Mouse (Mus musculus): Measurements from ENCODE around the gene Cyp4f40. TPM values are rescaled to one million over a fixed set of nuclear protein-coding genes. Genes with fewer than 3 reads are reported as not detected.
"Not testable (repeated sequence)": the region's sequence is repeated elsewhere in the genome, so short reads cannot be mapped to it uniquely, and the experiment has no call there.

Cyp4f40 gene
- polyA plus RNA-seq, 1 experiment from 2014 or later: 0.21 TPM

DNA sequence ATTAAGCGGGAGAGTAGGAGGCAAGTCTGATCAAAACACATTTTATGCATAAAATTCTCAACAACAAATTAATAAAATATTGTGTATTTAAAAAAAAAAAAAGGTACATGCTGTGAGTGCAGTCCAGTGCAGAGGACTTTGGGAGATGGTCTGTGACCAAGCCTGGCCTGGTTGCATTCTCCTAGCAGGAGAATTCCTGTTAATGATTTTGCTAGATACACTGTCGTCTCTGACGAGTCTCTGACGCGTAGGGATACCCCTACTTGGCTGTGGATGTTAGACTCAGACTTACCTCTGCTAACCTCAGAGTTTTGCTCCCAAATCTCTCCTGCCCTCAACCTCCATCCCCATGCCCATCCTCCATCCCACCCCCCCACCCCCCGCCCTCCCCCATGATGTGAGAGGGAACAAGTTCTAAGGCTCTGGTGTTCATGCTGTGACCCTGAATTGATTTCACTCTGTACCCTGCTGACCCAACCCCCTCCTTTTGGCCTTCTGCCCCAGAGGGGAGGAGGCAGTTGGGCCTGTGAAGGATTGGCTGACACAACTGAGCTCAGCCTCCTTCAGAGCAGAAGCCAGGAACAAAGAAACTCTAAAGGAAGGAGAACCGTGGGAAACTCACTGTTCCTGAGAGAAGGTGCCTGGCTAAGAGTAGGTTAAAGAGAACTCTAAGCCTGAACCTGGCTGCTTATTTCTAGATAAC, 26.5 kb downstream of the Cyp4f40 start, which contains the start of gene Cyp4f15:
TSS of gene Cyp4f15 (plus strand) at position 580 of the 703 bp plus-strand sequence.
- ATAC-seq (ENCODE audit: low read depth): no peak

DNA sequence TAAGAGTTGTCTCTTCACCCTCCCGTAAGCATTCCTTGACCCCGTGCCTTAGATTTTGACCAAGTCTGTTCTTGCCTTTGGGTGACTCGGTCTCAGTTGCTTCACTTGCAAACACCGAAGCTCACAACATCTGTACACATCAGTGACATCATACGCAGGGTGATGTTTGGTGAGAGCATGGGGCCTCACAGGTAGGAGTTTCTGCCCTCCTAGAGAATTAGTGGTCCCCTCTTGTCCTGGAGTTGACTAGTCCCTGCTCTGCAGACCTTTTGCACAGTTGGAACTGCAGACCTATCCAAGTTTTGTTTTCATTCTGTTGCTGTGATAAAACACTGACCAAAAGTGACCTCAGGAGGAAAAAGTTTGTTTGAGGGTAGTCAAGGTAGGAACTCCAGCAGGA, 28.0 kb downstream of the Cyp4f40 start:
- Histone ChIP-seq H3K4me3 (ENCODE audit: low read length) (no peak overlapping the region), H3K9me3 (ENCODE audit: control insufficient read depth, low read length) (no peaks in the 10 kb centered on the region), H3K9ac (ENCODE audit: low read length) (no peak overlapping the region), H3K4me2 (ENCODE audit: low read depth, low read length) (no peak overlapping the region), H3K27ac (ENCODE audit: low read length) (no peak overlapping the region), H3K4me1 (replicated peaks; ENCODE audit: control insufficient read depth, insufficient read depth, low read length) (no peaks in the 10 kb centered on the region), H3K36me3 (ENCODE audit: control insufficient read depth, insufficient read depth, low read length) (no peaks in the 10 kb centered on the region), H3K27me3 (ENCODE audit: control insufficient read depth, insufficient read depth, low read depth, low read length) (no peaks in the 10 kb centered on the region)
- no peak for ATAC-seq (ENCODE audit: low read depth)
- WGBS: 88% methylated on average over 5 of the region's 5 CpGs

More for the DNA sequence above, 26.5 kb downstream of the Cyp4f40 start, which contains the start of gene Cyp4f15:
- Histone ChIP-seq H3K4me1 (replicated peaks; ENCODE audit: control insufficient read depth, insufficient read depth, low read length) (no peaks in the 10 kb centered on the region), H3K4me3 (ENCODE audit: low read length) (no peak within 1 kb of the TSS), H3K27ac (ENCODE audit: low read length) (no peak within 1 kb of the TSS), H3K4me2 (ENCODE audit: low read depth, low read length) (no peak within 1 kb of the TSS), H3K27me3 (ENCODE audit: control insufficient read depth, insufficient read depth, low read depth, low read length) (no peaks in the 10 kb centered on the region), H3K9me3 (ENCODE audit: control insufficient read depth, low read length) (no peaks in the 10 kb centered on the region), H3K9ac (ENCODE audit: low read length) (no peak within 1 kb of the TSS), H3K36me3 (ENCODE audit: control insufficient read depth, insufficient read depth, low read length) (no peaks in the 10 kb centered on the region)
- 31% methylated on average over 6 of the region's 7 CpGs for WGBS

DNA sequence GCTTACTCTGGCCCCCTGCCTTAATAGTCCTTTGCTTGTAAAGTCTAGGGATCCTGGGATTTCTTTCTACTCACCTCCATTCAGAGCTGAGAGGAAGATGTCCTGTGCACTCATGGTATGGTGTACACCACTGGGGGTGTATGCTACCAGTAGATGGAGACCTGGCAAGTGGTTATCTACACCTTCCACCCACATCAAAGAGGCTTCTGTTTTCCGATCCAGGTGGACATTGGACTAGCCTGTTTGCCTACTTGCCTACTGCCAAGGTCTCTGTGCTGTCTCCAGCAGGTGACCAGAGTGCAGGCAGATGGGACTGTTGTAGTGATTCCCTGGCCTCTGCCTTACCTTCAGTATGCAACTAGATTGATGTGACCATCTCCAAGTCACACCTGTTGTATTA, 32.3 kb downstream of the Cyp4f40 start:
- no peaks in the 10 kb centered on the region for H3K27me3 ChIP-seq (ENCODE audit: control insufficient read depth, insufficient read depth, low read depth, low read length)
- H3K36me3 ChIP-seq (ENCODE audit: control insufficient read depth, insufficient read depth, low read length): no peaks in the 10 kb centered on the region
- H3K9ac ChIP-seq (ENCODE audit: low read length): no peak overlapping the region
- 96% methylated on average over 1 of the region's 1 CpGs for WGBS
- ATAC-seq (ENCODE audit: low read depth): no peak
- no peaks in the 10 kb centered on the region for H3K9me3 ChIP-seq (ENCODE audit: control insufficient read depth, low read length)
- H3K4me3 ChIP-seq (ENCODE audit: low read length): no peak overlapping the region
- H3K4me1 ChIP-seq (replicated peaks; ENCODE audit: control insufficient read depth, insufficient read depth, low read length): no peaks in the 10 kb centered on the region
- H3K27ac ChIP-seq (ENCODE audit: low read length): no peak overlapping the region
- H3K4me2 ChIP-seq (ENCODE audit: low read depth, low read length): no peak overlapping the region

DNA sequence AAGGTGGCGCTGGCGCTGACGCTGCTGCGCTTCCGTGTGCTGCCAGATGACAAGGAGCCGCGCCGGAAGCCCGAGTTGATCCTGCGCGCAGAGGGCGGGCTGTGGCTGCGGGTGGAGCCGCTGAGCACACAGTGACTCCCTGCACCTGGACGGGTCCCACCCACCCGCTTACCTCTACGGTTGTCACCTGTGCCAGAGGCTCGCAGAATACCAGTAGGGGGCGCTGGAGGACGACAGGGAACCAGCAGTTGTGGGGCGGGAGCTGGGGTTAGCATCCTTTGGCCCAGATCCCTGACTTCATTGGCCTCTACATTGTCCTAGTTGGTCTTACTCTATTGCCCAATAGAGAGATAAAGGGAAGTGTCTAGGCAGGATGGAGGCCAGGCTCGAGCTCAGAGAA, 44.1 kb downstream of the Cyp4f40 start:
- WGBS: 41% methylated on average over 22 of the region's 22 CpGs
- Histone ChIP-seq H3K4me3 (ENCODE audit: low read length) (peak overlapping the region; percentile 18; the same call in 1 of the 2 replicates), H3K27ac (ENCODE audit: low read length) (no peak overlapping the region), H3K9ac (ENCODE audit: low read length) (no peak overlapping the region), H3K4me2 (ENCODE audit: low read depth, low read length) (peak overlapping the region; percentile 34), H3K36me3 (ENCODE audit: control insufficient read depth, insufficient read depth, low read length) (no peaks in the 10 kb centered on the region), H3K9me3 (ENCODE audit: control insufficient read depth, low read length) (peaks cover 11% of the 10 kb centered on the region; the same call in 1 of the 2 replicates), H3K4me1 (replicated peaks; ENCODE audit: control insufficient read depth, insufficient read depth, low read length) (no peaks in the 10 kb centered on the region), H3K27me3 (ENCODE audit: control insufficient read depth, insufficient read depth, low read depth, low read length) (no peaks in the 10 kb centered on the region)
- ATAC-seq (ENCODE audit: low read depth): 0 out of 2 replicates have a peak, but pooled peaks have one; percentile 31

DNA sequence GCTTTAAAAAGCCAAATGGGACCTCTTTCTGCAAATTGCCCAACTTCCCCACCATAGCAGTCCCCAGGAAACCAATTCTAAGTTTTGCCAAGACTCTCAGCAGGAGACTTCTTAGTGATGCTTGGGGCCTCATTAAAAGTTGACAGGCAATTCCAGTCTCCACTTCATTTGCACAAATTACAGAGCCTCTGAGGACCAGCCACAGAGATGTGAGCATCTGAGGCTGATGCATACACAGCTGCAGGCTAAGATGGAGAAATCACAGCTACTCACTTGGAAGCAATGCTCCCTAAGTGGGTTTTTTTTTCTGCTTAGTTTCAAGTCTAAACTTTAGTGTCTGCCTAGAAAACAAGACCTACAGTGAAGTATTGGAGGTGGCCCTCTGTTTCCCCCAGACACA, 51.8 kb downstream of the Cyp4f40 start:
- H3K36me3 ChIP-seq (ENCODE audit: control insufficient read depth, insufficient read depth, low read length); H3K4me1 ChIP-seq (replicated peaks; ENCODE audit: control insufficient read depth, insufficient read depth, low read length); H3K9ac ChIP-seq (ENCODE audit: low read length); H3K27ac ChIP-seq (ENCODE audit: low read length); ATAC-seq (ENCODE audit: low read depth); H3K27me3 ChIP-seq (ENCODE audit: control insufficient read depth, insufficient read depth, low read depth, low read length); H3K4me2 ChIP-seq (ENCODE audit: low read depth, low read length); H3K4me3 ChIP-seq (ENCODE audit: low read length): not testable (repeated sequence)
- H3K9me3 ChIP-seq (ENCODE audit: control insufficient read depth, low read length): peaks cover 11% of the 10 kb centered on the region; the same call in 1 of the 2 replicates

DNA sequence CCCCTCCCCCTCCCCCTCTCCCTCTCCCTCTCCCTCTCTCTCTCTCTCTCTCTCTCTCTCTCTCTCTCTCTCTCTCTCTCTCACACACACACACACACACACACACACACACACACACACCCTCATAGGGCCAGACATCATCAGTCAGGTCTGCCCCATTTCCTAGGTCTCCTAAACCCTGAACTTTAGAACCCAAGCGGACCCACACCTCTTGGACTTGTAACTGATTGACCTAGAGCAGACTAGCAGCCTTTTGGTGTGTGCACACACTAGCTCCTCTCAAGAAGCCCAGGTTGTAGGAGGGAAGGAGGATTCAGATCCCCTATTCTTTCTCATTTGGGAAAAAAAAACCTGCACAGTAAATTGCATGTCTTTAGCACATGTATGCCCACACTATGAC, 63.5 kb downstream of the Cyp4f40 start:
- not testable (repeated sequence) for H3K4me2 ChIP-seq (ENCODE audit: low read depth, low read length); H3K27ac ChIP-seq (ENCODE audit: low read length); ATAC-seq (ENCODE audit: low read depth); H3K27me3 ChIP-seq (ENCODE audit: control insufficient read depth, insufficient read depth, low read depth, low read length); H3K4me3 ChIP-seq (ENCODE audit: low read length); H3K4me1 ChIP-seq (replicated peaks; ENCODE audit: control insufficient read depth, insufficient read depth, low read length); H3K36me3 ChIP-seq (ENCODE audit: control insufficient read depth, insufficient read depth, low read length); H3K9me3 ChIP-seq (ENCODE audit: control insufficient read depth, low read length); H3K9ac ChIP-seq (ENCODE audit: low read length)
- WGBS: 85% methylated on average over 1 of the region's 1 CpGs

DNA sequence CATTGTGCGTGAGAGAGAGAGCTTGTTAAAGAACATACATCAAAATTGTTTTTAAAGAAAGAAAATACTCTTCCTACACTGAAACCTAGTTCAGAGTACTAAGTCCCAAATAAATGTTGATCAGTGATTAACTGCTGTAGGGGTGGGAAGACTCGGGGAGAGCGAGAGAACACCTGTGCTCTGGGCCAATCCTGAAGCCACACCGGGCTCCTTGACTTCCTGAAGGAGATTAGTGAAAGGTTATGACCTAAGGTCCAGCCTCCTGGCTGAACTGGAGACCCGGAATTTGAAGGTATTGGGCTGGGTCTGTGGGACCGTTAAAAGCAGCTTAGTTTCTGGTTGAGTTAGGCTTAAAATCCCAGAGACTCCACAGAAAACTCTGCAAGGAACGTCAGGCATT, 64.1 kb downstream of the Cyp4f40 start:
- no peaks in the 10 kb centered on the region; the same call in 1 of the 2 replicates for H3K9me3 ChIP-seq (ENCODE audit: control insufficient read depth, low read length)
- no peaks in the 10 kb centered on the region for H3K36me3 ChIP-seq (ENCODE audit: control insufficient read depth, insufficient read depth, low read length)
- no peak overlapping the region for H3K9ac ChIP-seq (ENCODE audit: low read length)
- WGBS: 75% methylated on average over 7 of the region's 7 CpGs
- no peak overlapping the region for H3K4me2 ChIP-seq (ENCODE audit: low read depth, low read length)
- ATAC-seq (ENCODE audit: low read depth): no peak
- no peak overlapping the region for H3K4me3 ChIP-seq (ENCODE audit: low read length)
- H3K27me3 ChIP-seq (ENCODE audit: control insufficient read depth, insufficient read depth, low read depth, low read length): no peaks in the 10 kb centered on the region
- H3K4me1 ChIP-seq (replicated peaks; ENCODE audit: control insufficient read depth, insufficient read depth, low read length): no peaks in the 10 kb centered on the region
- H3K27ac ChIP-seq (ENCODE audit: low read length): no peak overlapping the region

DNA sequence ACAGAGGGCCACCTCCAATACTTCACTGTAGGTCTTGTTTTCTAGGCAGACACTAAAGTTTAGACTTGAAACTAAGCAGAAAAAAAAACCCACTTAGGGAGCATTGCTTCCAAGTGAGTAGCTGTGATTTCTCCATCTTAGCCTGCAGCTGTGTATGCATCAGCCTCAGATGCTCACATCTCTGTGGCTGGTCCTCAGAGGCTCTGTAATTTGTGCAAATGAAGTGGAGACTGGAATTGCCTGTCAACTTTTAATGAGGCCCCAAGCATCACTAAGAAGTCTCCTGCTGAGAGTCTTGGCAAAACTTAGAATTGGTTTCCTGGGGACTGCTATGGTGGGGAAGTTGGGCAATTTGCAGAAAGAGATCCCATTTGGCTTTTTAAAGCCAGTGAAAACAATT, 67.7 kb downstream of the Cyp4f40 start:
- not testable (repeated sequence) for H3K4me1 ChIP-seq (replicated peaks; ENCODE audit: control insufficient read depth, insufficient read depth, low read length); H3K9ac ChIP-seq (ENCODE audit: low read length); ATAC-seq (ENCODE audit: low read depth); H3K36me3 ChIP-seq (ENCODE audit: control insufficient read depth, insufficient read depth, low read length); H3K27ac ChIP-seq (ENCODE audit: low read length); H3K27me3 ChIP-seq (ENCODE audit: control insufficient read depth, insufficient read depth, low read depth, low read length); H3K4me3 ChIP-seq (ENCODE audit: low read length); H3K4me2 ChIP-seq (ENCODE audit: low read depth, low read length); H3K9me3 ChIP-seq (ENCODE audit: control insufficient read depth, low read length)
